Mouse (Mus musculus) forebrain, postnatal 0 days (tissue): ENCODE measurements around the gene Atrnl1. TPM values are rescaled to one million over a fixed set of nuclear protein-coding genes. Genes with fewer than 3 reads are reported as not detected.
"Not testable (repeated sequence)": the region's sequence is repeated elsewhere in the genome, so short reads cannot be mapped to it uniquely, and the experiment has no call there.

Experiments used
- ATAC-seq: fragments of 200-750 bp; cut with Nextera tagmentation; 2 replicates; pipeline ENCODE4 v1.8.0; 2017; ENCODE audit warnings: mild to moderate bottlenecking, moderate library complexity
- DNase-seq: peaks from one replicate; pipeline ENCODE4 v3.0.0-alpha.2; 2015
- H3K27ac ChIP-seq: fragments of 300-500 bp; sonication (generic); 2 replicates; pipeline ENCODE4 v1.5.1; 2014; ENCODE audit warnings: low read depth, mild to moderate bottlenecking, antibody characterized with exemption, low read length, moderate library complexity, mixed read lengths
- H3K27me3 ChIP-seq: fragments of 300-500 bp; sonication (generic); 2 replicates; pipeline ENCODE4 v1.6.1; 2014; ENCODE audit warnings: mild to moderate bottlenecking, low read length, mixed read lengths; ENCODE audit not compliant: insufficient read depth
- H3K36me3 ChIP-seq: fragments of 300-500 bp; sonication (generic); 2 replicates; pipeline ENCODE4 v1.6.1; 2014; ENCODE audit warnings: mild to moderate bottlenecking, moderate library complexity; ENCODE audit not compliant: insufficient read depth
- H3K4me1 ChIP-seq: fragments of 300-500 bp; sonication (generic); 2 replicates; pipeline ENCODE4 v1.6.1; 2014; ENCODE audit warnings: antibody characterized with exemption; ENCODE audit not compliant: insufficient read depth
- H3K4me2 ChIP-seq: fragments of 300-500 bp; sonication (generic); 2 replicates; pipeline ENCODE4 v1.6.1; 2014; ENCODE audit warnings: low read depth, mild to moderate bottlenecking, moderate library complexity
- H3K4me3 ChIP-seq: fragments of 300-500 bp; sonication (generic); 2 replicates; pipeline ENCODE4 v1.5.1; 2014; ENCODE audit warnings: low read depth, low read length, mixed read lengths
- H3K9ac ChIP-seq: fragments of 300-500 bp; sonication (generic); 2 replicates; pipeline ENCODE4 v1.6.1; 2014; ENCODE audit warnings: mild to moderate bottlenecking
- H3K9me3 ChIP-seq: fragments of 300-500 bp; sonication (generic); 2 replicates; pipeline ENCODE4 v1.6.1; 2016; ENCODE audit warnings: low read length
- CTCF ChIP-seq: sonication (generic); IDR thresholded peaks from 2 replicates; pipeline ENCODE4 v1.5.1; 2016; ENCODE audit warnings: antibody characterized with exemption, control low read depth, low read depth
- WGBS: fragments of 180-500 bp; shearing (Covaris S2); extraction: QIAGEN DNeasy Blood & Tissue Kit; methylation state at CpG from one replicate; pipeline ENCODE4 v1.1.7; 2014; 5-methylcytosine and 5-hydroxymethylcytosine counted together
- polyA plus RNA-seq: library from polyadenylated mRNA; unstranded; fragments of >200 nt; fragmentation: Nextera tagmentation; extraction: Ambion mirVana; gene quantifications from 2 replicates; pipeline ENCODE4 v1.2.1, GENCODE M21; 2015
- total RNA-seq: library from RNA; depleted of rRNA; stranded (reverse); fragments of >200 nt; gene quantifications from 2 replicates; pipeline ENCODE4 v1.2.3, GENCODE M21; 2014

Atrnl1 gene
- total and polyA plus RNA-seq, 2 experiments from 2014 or later: 4.8 to 59.9 TPM

DNA sequence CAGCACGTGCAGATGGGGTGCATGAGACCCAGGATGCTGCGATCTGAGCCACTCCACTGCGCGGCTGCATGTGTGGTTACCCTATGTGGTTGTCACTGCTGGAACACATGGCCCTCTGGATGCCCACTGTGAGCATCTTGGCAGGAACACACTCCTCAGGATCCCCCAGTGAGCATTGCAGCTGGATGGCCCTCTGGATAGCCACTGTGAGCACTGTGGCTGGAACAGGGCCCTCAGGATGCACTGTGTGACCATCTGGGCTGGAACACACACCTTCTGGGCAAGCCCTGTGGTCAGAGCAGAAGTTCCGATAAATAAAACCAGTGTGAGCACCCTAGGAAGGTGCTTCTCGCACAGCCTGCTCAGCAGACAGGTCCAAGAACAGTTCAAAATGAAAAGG lies 364.4 kb downstream of the Atrnl1 start:
- H3K9ac ChIP-seq: no peak overlapping the region
- no peaks in the 10 kb centered on the region for H3K27me3 ChIP-seq
- H3K9me3 ChIP-seq: no peaks in the 10 kb centered on the region
- no peak overlapping the region for H3K4me3 ChIP-seq
- H3K4me2 ChIP-seq: no peak overlapping the region
- DNase-seq: no peak
- no peaks in the 10 kb centered on the region for H3K4me1 ChIP-seq
- TF ChIP-seq CTCF: no peak
- H3K36me3 ChIP-seq: no peaks in the 10 kb centered on the region
- no peak overlapping the region for H3K27ac ChIP-seq
- WGBS: 96% methylated on average over 6 of the region's 6 CpGs
- no peak for ATAC-seq

DNA sequence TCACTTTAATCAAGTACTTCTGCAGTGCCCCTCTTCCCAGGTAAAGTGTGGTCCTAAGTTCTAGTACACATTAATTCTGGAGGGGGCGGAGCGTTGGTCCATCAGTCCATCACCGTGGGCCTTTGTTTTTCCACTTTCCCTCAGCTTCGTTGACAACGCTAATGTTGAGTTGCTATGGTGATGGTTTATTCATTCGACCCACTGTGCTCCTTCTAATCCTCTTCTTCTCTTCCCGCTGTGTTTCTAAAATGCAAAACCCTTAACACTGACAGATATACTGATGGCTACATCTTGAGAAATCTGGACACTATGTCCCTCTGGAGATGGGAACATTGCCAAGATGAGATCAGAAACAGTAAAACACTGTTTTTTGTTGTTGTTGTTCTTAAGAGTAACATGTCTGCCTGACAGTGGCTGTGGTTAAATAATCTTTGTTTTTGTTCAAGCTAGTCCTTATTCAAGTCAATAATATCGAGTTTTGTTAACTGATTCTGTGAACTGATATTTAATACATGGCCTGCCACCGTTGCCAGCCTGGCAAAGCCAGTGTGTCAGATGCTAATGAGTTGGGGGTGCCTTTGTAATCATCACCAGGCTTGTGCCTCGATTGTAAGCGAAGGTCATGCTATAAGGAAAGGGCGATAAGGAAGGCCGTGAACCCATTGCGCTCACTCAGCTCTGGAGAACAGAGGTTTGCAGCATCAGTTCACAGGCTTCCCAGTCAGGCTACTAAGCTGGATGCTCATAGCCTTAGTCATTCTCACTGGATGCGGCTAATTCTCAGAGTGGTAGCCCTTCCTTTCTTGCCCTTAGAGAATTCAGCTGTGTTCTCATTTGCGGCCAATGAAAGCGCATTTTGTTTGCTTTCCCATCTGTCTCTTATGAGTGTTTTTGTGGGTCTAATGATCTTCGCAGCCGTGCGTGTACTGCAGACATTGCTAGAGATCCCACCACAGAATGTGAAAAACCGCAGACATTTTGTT lies 375.4 kb downstream of the Atrnl1 start:
- no peaks in the 10 kb centered on the region for H3K36me3 ChIP-seq
- DNase-seq (peak; percentile 37), ATAC-seq (peak; percentile 27; the same call in 1 of the 2 replicates)
- H3K4me1 ChIP-seq: no peaks in the 10 kb centered on the region
- H3K27me3 ChIP-seq: no peaks in the 10 kb centered on the region
- no peaks in the 10 kb centered on the region for H3K9me3 ChIP-seq
- no peak overlapping the region for H3K4me2 ChIP-seq
- H3K4me3 ChIP-seq: no peak overlapping the region
- H3K27ac ChIP-seq: no peak overlapping the region
- H3K9ac ChIP-seq: no peak overlapping the region
- 29% methylated on average over 21 of the region's 21 CpGs for WGBS
- TF ChIP-seq CTCF: no peak

- H3K4me3 ChIP-seq: no peak overlapping the region
- no peak overlapping the region for H3K9ac ChIP-seq
- no peak for TF ChIP-seq CTCF
- 53% methylated on average over 17 of the region's 17 CpGs for WGBS
- H3K27me3 ChIP-seq: no peaks in the 10 kb centered on the region
- no peak overlapping the region for H3K27ac ChIP-seq
- DNase-seq (no peak), ATAC-seq (no peak)
- no peaks in the 10 kb centered on the region for H3K9me3 ChIP-seq
- H3K36me3 ChIP-seq: no peaks in the 10 kb centered on the region
- no peaks in the 10 kb centered on the region for H3K4me1 ChIP-seq
- no peak overlapping the region for H3K4me2 ChIP-seq
Measured at GRCm38 (mm10) chr19:57987696-57988393, 377.0 kb downstream of the Atrnl1 start.

- Histone ChIP-seq H3K4me2 (no peak overlapping the region), H3K36me3 (no peaks in the 10 kb centered on the region), H3K27me3 (no peaks in the 10 kb centered on the region), H3K4me1 (no peaks in the 10 kb centered on the region), H3K9me3 (no peaks in the 10 kb centered on the region), H3K4me3 (no peak overlapping the region), H3K9ac (no peak overlapping the region), H3K27ac (no peak overlapping the region)
- no peak for TF ChIP-seq CTCF
- ATAC-seq: no peak
- WGBS: 62% methylated on average over 10 of the region's 10 CpGs
- no peak for DNase-seq
Measured at GRCm38 (mm10) chr19:57988559-57989093, 377.8 kb downstream of the Atrnl1 start.

GRCm38 (mm10) chr19:57991099-57991760 lies 380.4 kb downstream of the Atrnl1 start:
- no peak for TF ChIP-seq CTCF
- Histone ChIP-seq H3K9me3 (no peaks in the 10 kb centered on the region), H3K4me2 (no peak overlapping the region), H3K36me3 (no peaks in the 10 kb centered on the region), H3K9ac (no peak overlapping the region), H3K27me3 (no peaks in the 10 kb centered on the region), H3K4me1 (no peaks in the 10 kb centered on the region), H3K4me3 (no peak overlapping the region), H3K27ac (no peak overlapping the region)
- DNase-seq (no peak), ATAC-seq (no peak)
- WGBS: 41% methylated on average over 14 of the region's 14 CpGs

DNA sequence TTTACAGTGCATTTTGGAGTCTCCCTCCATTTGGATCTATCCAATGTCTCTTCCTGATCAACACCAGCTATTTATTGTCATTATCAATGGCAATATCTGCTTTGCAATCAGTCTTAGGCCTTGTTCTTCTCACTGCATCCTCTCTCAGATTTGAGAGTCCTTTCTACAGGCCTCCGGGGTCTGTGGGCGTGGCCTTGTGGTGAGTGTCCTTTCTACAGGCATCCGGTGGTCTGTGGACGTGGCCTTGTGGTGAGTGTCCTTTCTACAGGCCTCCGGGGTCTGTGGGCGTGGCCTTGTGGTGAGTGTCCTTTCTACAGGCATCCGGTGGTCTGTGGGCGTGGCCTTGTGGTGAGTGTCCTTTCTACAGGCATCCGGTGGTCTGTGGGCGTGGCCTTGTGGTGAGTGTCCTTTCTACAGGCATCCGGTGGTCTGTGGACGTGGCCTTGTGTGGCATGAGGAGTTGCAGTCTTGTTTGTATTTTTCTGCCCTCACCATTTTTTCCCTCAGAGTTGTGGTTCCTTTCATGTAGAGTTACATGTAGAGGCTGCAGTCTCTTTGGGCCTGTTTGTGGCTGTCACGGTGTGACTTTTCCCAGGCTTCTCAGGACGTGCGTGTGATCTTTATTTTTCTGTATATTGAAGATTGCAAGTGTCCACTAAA lies 383.5 kb downstream of the Atrnl1 start:
- H3K27ac ChIP-seq, H3K36me3 ChIP-seq, H3K9ac ChIP-seq, H3K27me3 ChIP-seq, H3K4me1 ChIP-seq, DNase-seq, H3K4me2 ChIP-seq, ATAC-seq, H3K9me3 ChIP-seq, H3K4me3 ChIP-seq: not testable (repeated sequence)
- WGBS: 94% methylated on average over 15 of the region's 15 CpGs
